Mouse (Mus musculus) liver, embryonic 18 days (tissue): ENCODE results near the gene Ap1s3. TPM values are rescaled to one million over a fixed set of nuclear protein-coding genes. Genes with fewer than 3 reads are reported as not detected.

Experiments used
- polyA plus RNA-seq: library from polyadenylated mRNA; depleted of rRNA; stranded (reverse); fragments of >200 nt; gene quantifications from 2 replicates; pipeline ENCODE4 v1.2.3, GENCODE M21; 2012; rRNA removed

Ap1s3 gene
- 1.8 and 2.7 TPM in 2 replicates for polyA plus RNA-seq

DNA sequence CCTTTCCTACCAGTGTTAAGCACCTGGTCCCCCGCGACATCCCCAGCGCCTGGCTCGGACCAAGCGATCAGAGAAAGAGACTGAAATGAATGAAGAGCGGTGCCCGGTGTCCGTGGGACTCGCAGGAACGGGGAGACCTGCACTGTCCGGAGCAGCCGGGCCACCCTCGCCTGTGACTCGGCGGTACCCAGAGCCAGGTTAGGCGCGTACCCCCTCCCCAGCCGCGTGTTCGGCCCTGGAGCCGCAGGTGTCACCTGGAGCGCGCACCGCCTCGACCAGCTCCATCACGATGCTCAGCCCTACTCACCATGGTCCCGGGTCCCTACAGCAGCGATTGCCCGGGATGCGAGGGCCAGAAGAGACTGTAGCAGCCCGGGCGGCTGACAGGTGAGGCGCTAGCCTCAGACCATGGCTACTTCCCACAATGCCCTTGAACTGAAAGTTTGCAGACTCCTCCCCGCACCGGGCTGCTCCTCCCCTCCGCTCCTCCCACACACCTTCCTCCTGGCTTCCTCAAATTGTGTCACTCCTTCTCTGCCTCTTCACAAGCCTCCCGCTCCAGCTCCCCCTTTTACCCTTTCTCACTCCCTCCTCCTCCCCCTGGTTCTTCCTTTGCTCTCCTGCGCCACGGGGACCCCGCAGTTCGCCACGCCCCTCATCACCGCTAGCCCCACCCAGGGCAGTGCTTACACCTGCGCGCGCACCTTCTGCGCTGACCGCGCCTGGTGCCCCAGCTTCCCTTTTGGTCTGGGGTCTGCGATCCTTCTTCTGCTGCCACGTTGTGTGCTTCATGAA, at the start of gene Ap1s3:
TSS of gene Ap1s3 (minus strand) at position 430 of the 795 bp plus-strand sequence.

Other genes with a start within 250 kb of the Ap1s3 start
- 0.02 and 0.04 TPM in 2 replicates for gene Scg2, start 231.9 kb downstream of the Ap1s3 start, polyA plus RNA-seq
- 10.4 and 10.9 TPM in 2 replicates for gene Mrpl44, start 104.0 kb upstream of the Ap1s3 start, polyA plus RNA-seq
- gene Wdfy1, start 104.2 kb upstream of the Ap1s3 start, polyA plus RNA-seq, result 7.4 and 7.6 TPM in 2 replicates
- gene Serpine2, start 189.2 kb upstream of the Ap1s3 start, polyA plus RNA-seq, result 3.7 and 3.8 TPM in 2 replicates